Mouse (Mus musculus): ENCODE data around the gene Gm29094.

DNA sequence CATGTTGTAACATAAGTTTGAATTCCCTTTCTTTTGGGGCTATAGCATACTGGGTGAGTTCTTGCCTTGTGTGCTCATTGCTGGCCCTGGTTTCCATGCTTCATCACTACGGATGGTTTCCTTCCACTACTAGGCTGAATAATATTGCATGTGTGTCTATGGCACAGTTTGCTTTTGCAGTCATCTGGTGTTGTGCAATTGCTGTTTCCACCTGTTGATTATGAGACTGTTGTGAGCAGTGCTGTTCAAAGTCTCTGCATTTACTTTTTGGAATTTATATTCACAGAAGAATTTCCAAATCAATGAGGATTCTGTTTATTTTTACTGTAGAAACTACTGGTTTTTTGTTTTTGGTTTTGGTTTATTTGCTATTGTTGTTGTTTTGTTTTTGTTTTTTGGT lies 65.4 kb downstream of the Gm29094 start:
- no peak for TF ChIP-seq CTCF (IDR thresholded peaks at IDR 0.05; ENCODE audit: low read depth)
- no peak for TF ChIP-seq EP300 (IDR thresholded peaks at IDR 0.05; ENCODE audit: low read depth)
